Mouse (Mus musculus) megakaryocyte, adult 5-6 weeks (primary cell): ENCODE data around the gene Ispd. TPM values are rescaled to one million over a fixed set of nuclear protein-coding genes. Genes with fewer than 3 reads are reported as not detected.

Source experiments
- ATAC-seq: 2 replicates; pipeline ENCODE4 v1.8.0; 2016; ENCODE audit warnings: mild to moderate bottlenecking, inconsistent platforms; ENCODE audit not compliant: poor library complexity, severe bottlenecking
- total RNA-seq, 2 experiments: library from RNA; stranded (forward) in 1 of 2; stranded (reverse) in 1 of 2; fragments of 153-499, 151-499 nt in 1 of 2; fragments of 221-1000, 200-1000 nt in 1 of 2; gene quantifications; 2 replicates each; pipeline versions ENCODE4 v1.2.3 to v1.2.4; 2015 to 2017

Gene Ispd
- total RNA-seq, 2 experiments from 2014 or later = 0.49 to 0.81 TPM

- ATAC-seq = no peak
Observed at GRCm38 (mm10) chr12:36554697-36555096, 173.4 kb downstream of the Ispd start.

- no peak for ATAC-seq
Observed at GRCm38 (mm10) chr12:36564146-36564545, 182.9 kb downstream of the Ispd start.

GRCm38 (mm10) chr12:36566974-36567373, 185.7 kb downstream of the Ispd start:
- ATAC-seq = no peak

GRCm38 (mm10) chr12:36570414-36571095, 189.3 kb downstream of the Ispd start:
- ATAC-seq = no peak

- no peak for ATAC-seq
Observed at GRCm38 (mm10) chr12:36584828-36585227, 203.6 kb downstream of the Ispd start.

- ATAC-seq = no peak
Observed at GRCm38 (mm10) chr12:36597539-36598250, 216.4 kb downstream of the Ispd start.

- no peak for ATAC-seq
Observed at GRCm38 (mm10) chr12:36621960-36622736, 240.9 kb downstream of the Ispd start.

- no peak for ATAC-seq
Observed at GRCm38 (mm10) chr12:36627204-36627603, 246.0 kb downstream of the Ispd start.

- no peak for ATAC-seq
Observed at GRCm38 (mm10) chr12:36632427-36632826, 251.2 kb downstream of the Ispd start.

- ATAC-seq = no peak
Observed at GRCm38 (mm10) chr12:36647514-36647913, 266.3 kb downstream of the Ispd start.

- ATAC-seq = no peak
Observed at GRCm38 (mm10) chr12:36662496-36662895, 281.2 kb downstream of the Ispd start.

GRCm38 (mm10) chr12:36664783-36665182, 283.5 kb downstream of the Ispd start:
- no peak for ATAC-seq

GRCm38 (mm10) chr12:36666771-36667170, 285.5 kb downstream of the Ispd start:
- no peak for ATAC-seq

GRCm38 (mm10) chr12:36670164-36670908, 289.1 kb downstream of the Ispd start:
- no peak for ATAC-seq

GRCm38 (mm10) chr12:36670915-36671579, 289.8 kb downstream of the Ispd start:
- no peak for ATAC-seq

- no peak for ATAC-seq
Observed at GRCm38 (mm10) chr12:36674481-36674880, 293.2 kb downstream of the Ispd start.

GRCm38 (mm10) chr12:36678220-36678619, 297.0 kb downstream of the Ispd start:
- ATAC-seq = no peak

- ATAC-seq = no peak
Observed at GRCm38 (mm10) chr12:36680883-36681505, 299.7 kb downstream of the Ispd start.

GRCm38 (mm10) chr12:36681779-36682178, 300.5 kb downstream of the Ispd start:
- ATAC-seq = no peak

GRCm38 (mm10) chr12:36694072-36694471, 312.8 kb downstream of the Ispd start:
- no peak for ATAC-seq
